Mouse (Mus musculus) olfactory bulb, adult 2 months (tissue): ENCODE measurements at regions not wholly inside any gene's neighbourhood (a gene's known extent, or its start where the extent isn't known, plus 50 kb on each side); places are given as distances from the start of the nearest gene placed in this dataset.

Experiments used
- CTCF ChIP-seq: fragments of 200-500 bp; IDR thresholded peaks from 2 replicates; pipeline ENCODE4 v1.5.1; 2012; ENCODE audit warnings: low read depth, mild to moderate bottlenecking, low read length, moderate library complexity; ENCODE audit not compliant: insufficient read depth
- POLR2A ChIP-seq: fragments of 200-500 bp; IDR thresholded peaks from 2 replicates; pipeline ENCODE4 v1.6.1; 2012; ENCODE audit warnings: mild to moderate bottlenecking, low read depth, low read length, moderate library complexity; ENCODE audit not compliant: insufficient read depth

GRCm38 (mm10) chr10:100701938-100702337 is 111.7 kb downstream of the 1700017N19Rik start:
- TF ChIP-seq POLR2A (no peak), CTCF (no peak)
